Mouse (Mus musculus) liver, adult 2 months (tissue): Measurements from ENCODE around the gene Tubb5.

Experiments used
- CTCF ChIP-seq: fragments of 200-500 bp; IDR thresholded peaks from 2 replicates; pipeline ENCODE4 v1.5.1; 2011; ENCODE audit warnings: low read depth, low read length, control low read depth
- POLR2A ChIP-seq: fragments of 200-500 bp; IDR thresholded peaks from 2 replicates; pipeline ENCODE4 v1.6.1; 2011; ENCODE audit warnings: low read length, control low read depth; ENCODE audit not compliant: insufficient read depth; ENCODE audit errors: extremely low read depth

DNA sequence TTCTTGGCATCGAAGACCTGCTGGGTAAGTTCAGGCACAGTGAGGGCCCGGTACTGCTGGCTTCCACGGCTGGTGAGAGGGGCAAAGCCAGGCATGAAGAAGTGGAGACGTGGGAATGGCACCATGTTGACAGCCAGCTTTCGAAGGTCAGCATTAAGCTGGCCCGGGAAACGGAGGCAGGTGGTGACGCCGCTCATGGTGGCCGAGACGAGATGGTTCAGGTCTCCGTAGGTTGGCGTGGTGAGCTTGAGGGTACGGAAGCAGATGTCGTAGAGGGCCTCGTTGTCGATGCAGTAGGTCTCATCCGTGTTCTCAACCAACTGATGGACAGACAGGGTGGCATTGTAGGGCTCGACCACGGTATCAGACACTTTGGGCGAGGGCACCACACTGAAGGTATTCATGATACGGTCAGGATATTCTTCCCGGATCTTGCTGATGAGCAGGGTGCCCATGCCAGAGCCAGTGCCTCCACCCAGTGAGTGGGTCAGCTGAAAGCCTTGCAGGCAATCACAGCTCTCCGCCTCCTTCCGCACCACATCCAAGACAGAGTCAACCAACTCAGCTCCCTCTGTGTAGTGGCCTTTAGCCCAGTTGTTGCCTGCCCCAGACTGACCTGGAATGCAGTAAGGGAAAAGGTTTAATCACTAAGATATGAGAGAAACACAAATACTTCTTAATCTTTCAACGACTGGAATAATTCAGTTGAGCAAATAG is 2.5 kb downstream of the Tubb5 start:
- no peak for TF ChIP-seq CTCF
- no peak for TF ChIP-seq POLR2A
